Mouse (Mus musculus): ENCODE data around the gene Pik3cg.

Pik3cg gene

GRCm38 (mm10) chr12:32201932-32202331 is 6.5 kb downstream of the Pik3cg start:
- no peak for DNase-seq (ENCODE audit: low read depth, low spot score)

- DNase-seq (ENCODE audit: low read depth, low spot score): no peak
Measured at GRCm38 (mm10) chr12:32201070-32201585, 7.3 kb downstream of the Pik3cg start.

- DNase-seq (ENCODE audit: low read depth, low spot score): no peak
Measured at GRCm38 (mm10) chr12:32200387-32201069, 7.9 kb downstream of the Pik3cg start.

- DNase-seq (ENCODE audit: low read depth, low spot score): no peak
Measured at GRCm38 (mm10) chr12:32199422-32199821, 9.0 kb downstream of the Pik3cg start.

- no peak for DNase-seq (ENCODE audit: low read depth, low spot score)
Measured at GRCm38 (mm10) chr12:32198025-32198424, 10.4 kb downstream of the Pik3cg start.

GRCm38 (mm10) chr12:32195000-32195399 is 13.5 kb downstream of the Pik3cg start:
- no peak for DNase-seq (ENCODE audit: low read depth, low spot score)

- DNase-seq (ENCODE audit: low read depth, low spot score): no peak
Measured at GRCm38 (mm10) chr12:32194358-32194757, 14.1 kb downstream of the Pik3cg start.

GRCm38 (mm10) chr12:32190927-32191326 is 17.5 kb downstream of the Pik3cg start:
- DNase-seq (ENCODE audit: low read depth, low spot score): no peak

- no peak for DNase-seq (ENCODE audit: low read depth, low spot score)
Measured at GRCm38 (mm10) chr12:32187668-32188236, 20.7 kb downstream of the Pik3cg start.

GRCm38 (mm10) chr12:32186627-32187255 is 21.7 kb downstream of the Pik3cg start:
- DNase-seq (ENCODE audit: low read depth, low spot score): no peak

GRCm38 (mm10) chr12:32184874-32185273 is 23.6 kb downstream of the Pik3cg start:
- no peak for DNase-seq (ENCODE audit: low read depth, low spot score)

- no peak for DNase-seq (ENCODE audit: low read depth, low spot score)
Measured at GRCm38 (mm10) chr12:32183584-32183983, 24.9 kb downstream of the Pik3cg start.

GRCm38 (mm10) chr12:32182632-32183419 is 25.6 kb downstream of the Pik3cg start:
- no peak for DNase-seq (ENCODE audit: low read depth, low spot score)

- DNase-seq (ENCODE audit: low read depth, low spot score): no peak
Measured at GRCm38 (mm10) chr12:32181885-32182284, 26.6 kb downstream of the Pik3cg start.

- DNase-seq (ENCODE audit: low read depth, low spot score): no peak
Measured at GRCm38 (mm10) chr12:32174437-32174836, 34.0 kb downstream of the Pik3cg start.

- no peak for DNase-seq (ENCODE audit: low read depth, low spot score)
Measured at GRCm38 (mm10) chr12:32172826-32173225, 35.6 kb downstream of the Pik3cg start.

- peak; percentile 13 for DNase-seq (ENCODE audit: low read depth, low spot score)
Measured at GRCm38 (mm10) chr12:32169164-32169563, 39.3 kb downstream of the Pik3cg start.

GRCm38 (mm10) chr12:32168751-32169150 is 39.7 kb downstream of the Pik3cg start:
- DNase-seq (ENCODE audit: low read depth, low spot score): no peak

GRCm38 (mm10) chr12:32163706-32164105 is 44.8 kb downstream of the Pik3cg start:
- no peak for DNase-seq (ENCODE audit: low read depth, low spot score)

- peak; percentile 53 for DNase-seq (ENCODE audit: low read depth, low spot score)
Measured at GRCm38 (mm10) chr12:32158757-32159156, 49.7 kb downstream of the Pik3cg start.

GRCm38 (mm10) chr12:32146606-32147005 is 61.9 kb downstream of the Pik3cg start:
- DNase-seq (ENCODE audit: low read depth, low spot score): no peak

- no peak for DNase-seq (ENCODE audit: low read depth, low spot score)
Measured at GRCm38 (mm10) chr12:32145651-32146050, 62.8 kb downstream of the Pik3cg start.

Measured in brain, adult 2 months (tissue).